ENCODE assay signal across 8 mouse cellular contexts in genomic region chr16:37947160-37947559, GRCm38 (mm10). TPM values are rescaled to one million over a fixed set of nuclear protein-coding genes. Genes with fewer than 3 reads are reported as not detected.
DNase-seq lines count a peak whose midpoint lies in the region; ATAC-seq lines count a peak whose summit lies in the region.

No protein-coding gene starts in this region.

- H3K27me3 ChIP-seq in intestine, embryonic 15.5 days (replicated peaks) = no peaks in the 10 kb centered on the region
- H3K27me3 ChIP-seq in liver, embryonic 13.5 days = no peaks in the 10 kb centered on the region
- H3K27me3 ChIP-seq in neural tube, embryonic 14.5 days (ENCODE audit: control insufficient read depth, insufficient read depth, low read length) = no peaks in the 10 kb centered on the region

- H3K27ac ChIP-seq in intestine, embryonic 15.5 days = no peak overlapping the region
- H3K27ac ChIP-seq in liver, embryonic 13.5 days = no peak overlapping the region
- H3K27ac ChIP-seq in neural tube, embryonic 14.5 days (ENCODE audit: low read depth, low read length) = no peak overlapping the region

- ATAC-seq in cerebellum, adult (ENCODE audit: insufficient number of reproducible peaks, low FRiP score, low TSS enrichment) = peak; percentile 74; the same call in 1 of the 2 replicates
- ATAC-seq in intestine, embryonic 15.5 days = peak; percentile 51; the same call in 1 of the 2 replicates
- no peak for ATAC-seq in liver, embryonic 13.5 days (ENCODE audit: low read depth)
- peak; percentile 39; the same call in 1 of the 2 replicates for ATAC-seq in neural tube, embryonic 14.5 days (ENCODE audit: low read depth)

- H3K9ac ChIP-seq in intestine, embryonic 15.5 days = no peak overlapping the region
- no peak overlapping the region for H3K9ac ChIP-seq in liver, embryonic 13.5 days
- no peak overlapping the region for H3K9ac ChIP-seq in neural tube, embryonic 14.5 days (replicated peaks; ENCODE audit: low read depth, low read length)

- H3K4me3 ChIP-seq in intestine, embryonic 15.5 days (replicated peaks) = no peak overlapping the region
- H3K4me3 ChIP-seq in liver, embryonic 13.5 days (replicated peaks) = no peak overlapping the region
- no peak overlapping the region for H3K4me3 ChIP-seq in neural tube, embryonic 14.5 days (ENCODE audit: low read depth, low read length)

- no peaks in the 10 kb centered on the region for H3K9me3 ChIP-seq in intestine, embryonic 15.5 days
- H3K9me3 ChIP-seq in liver, embryonic 13.5 days (replicated peaks) = no peaks in the 10 kb centered on the region
- no peaks in the 10 kb centered on the region for H3K9me3 ChIP-seq in neural tube, embryonic 14.5 days (ENCODE audit: control insufficient read depth, low read length)

- H3K36me3 ChIP-seq in intestine, embryonic 15.5 days = no peaks in the 10 kb centered on the region
- H3K36me3 ChIP-seq in liver, embryonic 13.5 days = no peaks in the 10 kb centered on the region
- H3K36me3 ChIP-seq in neural tube, embryonic 14.5 days (ENCODE audit: control insufficient read depth, insufficient read depth, low read length) = no peaks in the 10 kb centered on the region

- no peaks in the 10 kb centered on the region for H3K4me1 ChIP-seq in intestine, embryonic 15.5 days (replicated peaks)
- no peaks in the 10 kb centered on the region for H3K4me1 ChIP-seq in liver, embryonic 13.5 days (replicated peaks)
- peaks cover 7% of the 10 kb centered on the region; the same call in 1 of the 2 replicates for H3K4me1 ChIP-seq in neural tube, embryonic 14.5 days (ENCODE audit: control insufficient read depth, insufficient read depth, low read length)

- 31% methylated on average over 5 of the region's 5 CpGs for WGBS in intestine, embryonic 15.5 days
- 21% methylated on average over 5 of the region's 5 CpGs for WGBS in liver, embryonic 13.5 days (ENCODE audit: insufficient replicate concordance)
- WGBS in neural tube, embryonic 14.5 days = 38% methylated on average over 5 of the region's 5 CpGs

- no peak overlapping the region for H3K4me2 ChIP-seq in intestine, embryonic 15.5 days (replicated peaks)
- no peak overlapping the region for H3K4me2 ChIP-seq in liver, embryonic 13.5 days
- no peak overlapping the region for H3K4me2 ChIP-seq in neural tube, embryonic 14.5 days (ENCODE audit: low read depth, low read length)

- DNase-seq in urinary bladder, adult 18-20 months (ENCODE audit: low spot score in 2 of 2) = peak; percentile 45 to 50
- DNase-seq in urinary bladder, adult 2 months (ENCODE audit: low spot score) = no peak
- peak; percentile 46 for DNase-seq in forelimb bud, embryonic 11.5 days (ENCODE audit: low read depth, low spot score)
- DNase-seq in liver, embryonic 13.5 days = peak; percentile 9
- peak; percentile 59 to 61 for DNase-seq in thymus, postnatal 36 days

RNA-seq across cellular contexts. Expression of gene Gpr156, which starts 30.9 kb away (rescaled TPM):
- 0.19 TPM in 2 replicates for polyA plus RNA-seq in urinary bladder, adult 2 months (2012; rRNA removed)
- 0.11 and 0.23 TPM in 2 replicates for polyA plus RNA-seq in intestine, embryonic 15.5 days (2015; fragmentation: Nextera tagmentation; extraction: Ambion mirVana)
- 0.02 and 0.03 TPM in 2 replicates for polyA plus RNA-seq in liver, embryonic 13.5 days (2015; fragmentation: Nextera tagmentation; extraction: Ambion mirVana)
- 4.9 and 6.4 TPM in 2 replicates for polyA plus RNA-seq in neural tube, embryonic 14.5 days (2014; fragmentation: Nextera tagmentation; extraction: Ambion mirVana)
